Mouse (Mus musculus): ENCODE measurements at regions not wholly inside any gene's neighbourhood (a gene's known extent, or its start where the extent isn't known, plus 50 kb on each side); places are given as distances from the start of the nearest gene placed in this dataset.
A peak's percentile ranks its signal among the peaks of the same experiment; 100 is the strongest.

DNA sequence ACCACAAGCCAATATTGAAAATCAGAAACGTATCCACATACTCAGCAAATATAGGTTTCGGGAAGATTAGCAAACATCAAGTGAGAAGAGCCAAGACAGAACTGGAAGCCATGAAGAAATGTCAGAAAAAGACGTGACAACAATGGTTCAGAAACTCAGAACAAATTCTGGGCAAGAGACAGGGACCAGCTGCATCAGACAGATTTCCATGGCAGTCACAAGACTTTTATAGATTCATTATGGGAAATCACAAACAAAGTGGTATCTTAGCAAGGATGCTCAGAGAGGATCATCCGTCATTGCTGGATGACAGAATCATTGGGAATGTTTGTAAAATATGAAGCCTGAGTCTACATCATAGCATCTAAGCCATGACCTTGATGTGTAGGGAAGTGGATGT lies 699.6 kb upstream of the Tenm3 start:
- TF ChIP-seq CHD2 (IDR thresholded peaks at IDR 0.05; ENCODE audit: low read depth, low read length): no peak
- TF ChIP-seq ZC3H11A (IDR thresholded peaks at IDR 0.05; ENCODE audit: borderline replicate concordance, low read depth, low read length): no peak
- no peak for TF ChIP-seq MAFK (IDR thresholded peaks at IDR 0.05; ENCODE audit: insufficient read depth, low read depth, low read length)
- no peak for TF ChIP-seq ZNF384 (IDR thresholded peaks at IDR 0.05; ENCODE audit: low read depth, low read length)
- TF ChIP-seq HCFC1 (IDR thresholded peaks at IDR 0.05; ENCODE audit: borderline replicate concordance, insufficient read depth, low read length): no peak
- in situ Hi-C loops (cut with MboI; ENCODE audit: low sequenced_read_pairs in 2 of 2, unreplicated experiment in 2 of 2): no loop called here
- Histone ChIP-seq H3K4me1 (ENCODE audit: control insufficient read depth in 2 of 2, insufficient read depth in 2 of 2, low read length in 2 of 2, poor library complexity in 1 of 2) (0 out of 4 replicates have a peak, but pooled peaks cover 0 to 1% of the 10 kb centered on the region in 2 experiments), H3K27ac (ENCODE audit: insufficient read depth, low read depth, low read length, poor library complexity, severe bottlenecking) (no peak overlapping the region), H3K36me3 (ENCODE audit: control insufficient read depth, insufficient read depth, low read length, poor library complexity, severe bottlenecking) (no peaks in the 10 kb centered on the region), H3K9ac (ENCODE audit: insufficient read depth, low read depth, low read length, poor library complexity, severe bottlenecking) (no peak overlapping the region), H3K4me3 (ENCODE audit: insufficient read depth in 1 of 2, low read depth in 1 of 2, low read length in 2 of 2, poor library complexity in 1 of 2, severe bottlenecking in 1 of 2) (no peak overlapping the region), H3K9me3 (ENCODE audit: control insufficient read depth, insufficient read depth, low read depth, low read length) (no peaks in the 10 kb centered on the region; the same call in 1 of the 2 replicates)
- DNase-seq (ENCODE audit: low read depth, low spot score): no peak

DNA sequence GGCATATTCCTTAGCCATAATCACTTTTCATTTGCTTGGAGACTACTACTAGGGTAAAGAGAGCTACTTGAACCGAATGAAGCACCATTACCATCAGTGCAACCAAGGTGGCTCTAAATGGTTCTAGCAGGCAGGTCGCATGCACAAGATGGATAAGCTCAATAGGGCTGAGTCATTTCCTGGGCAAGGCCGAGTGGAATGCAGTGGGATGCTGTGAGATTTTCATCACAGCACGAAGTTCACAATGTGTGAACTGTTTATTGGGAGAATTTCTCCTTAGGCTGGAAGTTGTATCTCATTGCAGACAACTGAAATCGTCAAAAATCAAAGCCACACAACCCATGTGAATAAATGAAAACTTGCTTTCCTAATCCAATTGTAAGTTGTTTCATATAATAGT lies 697.6 kb upstream of the Tenm3 start:
- in situ Hi-C loops (cut with MboI; ENCODE audit: low sequenced_read_pairs in 2 of 2, unreplicated experiment in 2 of 2): no loop called here
- Histone ChIP-seq H3K4me1 (ENCODE audit: control insufficient read depth in 2 of 2, insufficient read depth in 2 of 2, low read length in 2 of 2, poor library complexity in 1 of 2) (no peaks in the 10 kb centered on the region), H3K27ac (ENCODE audit: insufficient read depth, low read depth, low read length, poor library complexity, severe bottlenecking) (no peak overlapping the region), H3K9ac (ENCODE audit: insufficient read depth, low read depth, low read length, poor library complexity, severe bottlenecking) (no peak overlapping the region), H3K4me3 (ENCODE audit: insufficient read depth in 1 of 2, low read depth in 1 of 2, low read length in 2 of 2, poor library complexity in 1 of 2, severe bottlenecking in 1 of 2) (no peak overlapping the region), H3K9me3 (ENCODE audit: control insufficient read depth, insufficient read depth, low read depth, low read length) (no peaks in the 10 kb centered on the region), H3K36me3 (ENCODE audit: control insufficient read depth, insufficient read depth, low read length, poor library complexity, severe bottlenecking) (no peaks in the 10 kb centered on the region)
- TF ChIP-seq MAFK (IDR thresholded peaks at IDR 0.05; ENCODE audit: insufficient read depth, low read depth, low read length): no peak
- no peak for TF ChIP-seq CHD2 (IDR thresholded peaks at IDR 0.05; ENCODE audit: low read depth, low read length)
- TF ChIP-seq ZC3H11A (IDR thresholded peaks at IDR 0.05; ENCODE audit: borderline replicate concordance, low read depth, low read length): no peak
- TF ChIP-seq HCFC1 (IDR thresholded peaks at IDR 0.05; ENCODE audit: borderline replicate concordance, insufficient read depth, low read length): no peak
- TF ChIP-seq ZNF384 (IDR thresholded peaks at IDR 0.05; ENCODE audit: low read depth, low read length): no peak
- no peak for DNase-seq (ENCODE audit: low read depth, low spot score)

DNA sequence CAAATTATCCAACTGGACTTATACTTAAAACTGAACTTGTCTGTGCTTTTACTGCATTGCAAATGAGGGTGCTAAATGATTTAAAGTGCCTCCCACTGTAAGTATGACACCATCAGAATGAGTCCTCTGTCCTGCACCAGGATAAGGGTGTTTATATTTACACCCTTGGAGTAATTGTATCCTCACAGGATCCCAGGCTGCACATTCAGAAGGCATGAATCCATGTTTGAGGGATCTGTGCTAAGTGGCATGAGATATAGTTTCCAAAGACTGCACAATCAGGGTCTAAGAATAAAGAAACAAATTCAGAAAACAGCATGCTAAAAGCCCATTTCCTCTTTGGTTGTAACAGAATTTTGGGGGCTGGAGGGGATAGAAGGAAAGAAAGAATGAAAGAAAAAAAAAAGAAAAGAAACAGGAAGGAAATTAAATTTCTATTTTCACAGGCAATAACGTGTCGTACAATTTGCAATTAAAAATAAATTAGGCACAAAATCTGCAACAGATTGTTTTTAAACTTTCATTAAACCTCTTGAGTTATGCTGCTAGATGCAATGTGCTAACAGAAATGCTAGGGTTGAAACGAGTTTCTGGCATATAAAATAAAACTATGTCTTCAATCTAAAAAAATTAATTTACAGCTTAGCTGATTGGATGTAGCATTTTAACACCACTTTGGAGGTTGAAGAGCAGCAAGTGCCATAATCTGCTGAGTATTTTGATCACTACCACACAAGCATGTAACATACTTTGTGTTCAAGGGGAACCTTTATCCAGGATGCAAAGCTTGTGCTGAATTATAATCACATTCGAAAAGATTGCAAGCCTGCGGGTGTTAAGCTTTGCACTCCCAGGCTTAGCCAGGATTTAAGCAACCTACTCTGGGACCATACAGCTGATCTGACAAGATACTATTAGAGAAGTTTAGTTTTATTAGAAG lies 689.9 kb upstream of the Tenm3 start:
- Histone ChIP-seq H3K4me3 (ENCODE audit: insufficient read depth in 1 of 2, low read depth in 1 of 2, low read length in 2 of 2, poor library complexity in 1 of 2, severe bottlenecking in 1 of 2) (no peak overlapping the region), H3K9ac (ENCODE audit: insufficient read depth, low read depth, low read length, poor library complexity, severe bottlenecking) (no peak overlapping the region), H3K27ac (ENCODE audit: insufficient read depth, low read depth, low read length, poor library complexity, severe bottlenecking) (no peak overlapping the region), H3K36me3 (ENCODE audit: control insufficient read depth, insufficient read depth, low read length, poor library complexity, severe bottlenecking) (no peaks in the 10 kb centered on the region), H3K9me3 (ENCODE audit: control insufficient read depth, insufficient read depth, low read depth, low read length) (no peaks in the 10 kb centered on the region), H3K4me1 (ENCODE audit: control insufficient read depth in 2 of 2, insufficient read depth in 2 of 2, low read length in 2 of 2, poor library complexity in 1 of 2) (no peaks in the 10 kb centered on the region)
- in situ Hi-C loops (cut with MboI; ENCODE audit: low sequenced_read_pairs in 2 of 2, unreplicated experiment in 2 of 2): no loop called here
- no peak for DNase-seq (ENCODE audit: low read depth, low spot score)
- TF ChIP-seq HCFC1 (IDR thresholded peaks at IDR 0.05; ENCODE audit: borderline replicate concordance, insufficient read depth, low read length): no peak
- no peak for TF ChIP-seq MAFK (IDR thresholded peaks at IDR 0.05; ENCODE audit: insufficient read depth, low read depth, low read length)

DNA sequence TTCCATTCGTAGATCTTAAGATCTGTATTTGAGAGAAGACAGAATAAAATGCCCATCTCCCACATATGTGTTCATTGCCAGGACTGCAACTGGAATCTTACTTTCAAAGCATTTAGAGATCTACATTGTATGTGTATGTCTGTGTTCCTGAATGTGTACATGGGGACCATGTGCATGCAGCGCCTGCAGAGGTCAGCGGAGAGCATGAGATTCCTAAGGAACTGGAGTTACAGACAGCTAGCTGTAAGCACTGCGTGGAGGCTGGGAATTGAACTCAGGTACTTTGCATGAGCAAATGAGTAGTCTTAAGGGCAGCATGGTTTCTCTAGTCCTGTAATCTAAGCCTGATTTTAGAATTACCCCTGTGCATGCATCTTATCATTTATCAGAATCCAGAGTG lies 685.5 kb upstream of the Tenm3 start:
- Histone ChIP-seq H3K27ac (ENCODE audit: insufficient read depth, low read depth, low read length, poor library complexity, severe bottlenecking) (no peak overlapping the region), H3K9me3 (ENCODE audit: control insufficient read depth, insufficient read depth, low read depth, low read length) (no peaks in the 10 kb centered on the region), H3K36me3 (ENCODE audit: control insufficient read depth, insufficient read depth, low read length, poor library complexity, severe bottlenecking) (no peaks in the 10 kb centered on the region), H3K4me1 (ENCODE audit: control insufficient read depth in 2 of 2, insufficient read depth in 2 of 2, low read length in 2 of 2, poor library complexity in 1 of 2) (no peaks in the 10 kb centered on the region), H3K4me3 (ENCODE audit: insufficient read depth in 1 of 2, low read depth in 1 of 2, low read length in 2 of 2, poor library complexity in 1 of 2, severe bottlenecking in 1 of 2) (no peak overlapping the region), H3K9ac (ENCODE audit: insufficient read depth, low read depth, low read length, poor library complexity, severe bottlenecking) (no peak overlapping the region)
- DNase-seq (ENCODE audit: low read depth, low spot score): peak; percentile 30
- TF ChIP-seq ZC3H11A (IDR thresholded peaks at IDR 0.05; ENCODE audit: borderline replicate concordance, low read depth, low read length) (no peak), MAFK (IDR thresholded peaks at IDR 0.05; ENCODE audit: insufficient read depth, low read depth, low read length) (no peak), ZNF384 (IDR thresholded peaks at IDR 0.05; ENCODE audit: low read depth, low read length) (no peak), CHD2 (IDR thresholded peaks at IDR 0.05; ENCODE audit: low read depth, low read length) (no peak), HCFC1 (IDR thresholded peaks at IDR 0.05; ENCODE audit: borderline replicate concordance, insufficient read depth, low read length) (no peak)
- in situ Hi-C loops (cut with MboI; ENCODE audit: low sequenced_read_pairs in 2 of 2, unreplicated experiment in 2 of 2): no loop called here
